Mouse (Mus musculus) layer of hippocampus, adult 18-20 months (tissue): ENCODE data around the gene Lysmd3. TPM values are rescaled to one million over a fixed set of nuclear protein-coding genes. Genes with fewer than 3 reads are reported as not detected.

Experiments
- DNase-seq, 2 experiments: peaks; one replicate each; pipeline ENCODE4 v3.0.0; 2022; ENCODE audit warnings: low spot score in 2 of 2
- total RNA-seq, 2 experiments: library from RNA; stranded (reverse); gene quantifications; 2 replicates each; pipeline ENCODE4 v1.2.3; 2021

The Lysmd3 gene
- total RNA-seq, 2 experiments from 2014 or later: 7.5 to 11.6 TPM

DNA sequence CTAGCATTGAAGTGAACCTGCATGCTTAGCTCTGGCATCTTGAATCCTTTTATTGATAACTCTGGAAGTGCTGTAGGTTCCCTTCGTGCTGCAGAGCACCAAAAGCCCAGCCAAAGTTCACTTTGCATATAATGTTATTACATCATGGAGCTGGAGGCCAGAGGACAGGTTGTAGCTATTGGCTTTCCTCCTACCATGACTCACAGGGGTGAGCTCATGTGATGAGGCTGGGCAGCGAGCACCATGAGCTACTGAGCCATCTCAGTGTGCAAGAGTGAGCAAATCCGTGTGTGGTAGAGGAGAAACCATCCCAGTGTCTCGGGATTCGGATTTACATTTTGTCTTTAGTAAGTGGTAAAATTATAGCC, 6.9 kb downstream of the Lysmd3 start:
- no peak for DNase-seq

DNA sequence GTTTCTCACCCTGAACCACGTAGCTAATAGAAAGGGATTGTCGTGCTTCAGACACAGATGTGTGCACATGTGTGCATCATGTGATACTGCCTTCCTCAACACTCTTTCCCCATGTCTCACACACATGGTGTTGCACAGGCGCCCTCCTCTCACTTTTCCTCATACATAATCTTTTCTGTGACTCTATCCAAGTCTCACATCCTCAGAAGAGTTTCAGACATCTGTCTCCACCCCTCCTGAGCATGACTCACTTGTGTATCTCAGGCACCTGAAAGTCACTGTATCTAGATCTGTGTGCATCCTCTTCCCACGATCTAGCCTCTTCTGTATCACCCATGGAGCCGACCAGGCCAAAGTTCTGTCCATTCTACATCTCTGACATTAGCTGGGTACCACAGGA, 10.2 kb downstream of the Lysmd3 start:
- no peak for DNase-seq

DNA sequence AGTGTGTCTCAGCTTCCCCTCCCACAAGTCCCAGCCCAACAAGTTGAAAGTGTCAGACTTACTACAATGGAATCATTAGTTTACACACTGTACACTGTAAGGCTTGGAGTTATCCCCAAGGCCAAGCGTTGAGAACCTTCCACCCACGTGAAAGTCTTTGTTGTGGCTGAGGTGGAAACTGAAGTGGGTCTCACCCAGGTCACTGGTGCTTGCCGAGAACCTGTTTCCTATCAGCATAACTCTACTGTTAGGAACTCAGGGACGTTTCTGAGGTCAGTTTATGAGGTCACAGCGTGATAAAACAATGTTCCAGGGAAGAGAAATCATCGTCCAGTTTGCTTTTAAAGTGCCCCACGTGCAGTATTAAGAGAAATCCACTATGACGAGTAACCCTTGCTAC, 17.9 kb downstream of the Lysmd3 start:
- DNase-seq: no peak

DNA sequence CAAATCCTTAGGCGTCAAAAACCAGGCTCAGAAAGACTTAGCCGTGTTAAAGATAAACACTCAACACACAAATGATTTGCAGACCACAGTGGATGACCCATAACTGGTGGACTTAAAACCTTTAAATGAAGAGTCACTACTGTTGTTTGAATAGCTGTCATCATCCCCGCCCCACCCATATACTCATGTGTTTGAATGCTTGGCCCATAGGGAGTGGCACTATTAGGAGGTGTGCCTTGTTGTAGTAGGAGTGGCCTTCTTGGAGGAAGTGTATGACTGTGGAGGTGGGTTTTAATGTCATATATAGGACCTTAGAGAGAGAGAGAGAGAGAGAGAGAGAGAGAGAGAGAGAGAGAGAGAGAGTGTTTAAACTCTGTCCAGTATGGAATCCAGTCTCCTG, 25.6 kb downstream of the Lysmd3 start:
- no peak for DNase-seq

DNA sequence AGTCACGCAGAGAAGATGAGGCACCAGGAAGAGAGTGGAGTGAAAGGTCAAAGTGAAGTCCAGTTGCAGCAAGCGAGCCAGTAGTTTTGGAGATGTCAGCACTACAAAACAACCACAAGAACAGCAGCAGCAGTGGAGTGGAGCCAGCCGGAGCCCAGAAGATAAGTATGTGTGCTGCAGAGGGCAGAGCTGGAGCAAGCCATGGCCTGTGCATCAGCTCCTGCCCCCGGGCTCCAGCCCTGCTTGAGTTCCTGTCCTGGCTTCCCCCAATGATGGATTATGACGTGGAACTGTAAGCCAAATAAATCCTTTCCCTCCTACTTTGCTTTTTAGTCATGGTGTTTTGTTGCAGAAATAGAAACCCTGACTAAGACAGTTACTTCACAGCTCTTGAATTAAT, 26.8 kb downstream of the Lysmd3 start:
- no peak for DNase-seq

DNA sequence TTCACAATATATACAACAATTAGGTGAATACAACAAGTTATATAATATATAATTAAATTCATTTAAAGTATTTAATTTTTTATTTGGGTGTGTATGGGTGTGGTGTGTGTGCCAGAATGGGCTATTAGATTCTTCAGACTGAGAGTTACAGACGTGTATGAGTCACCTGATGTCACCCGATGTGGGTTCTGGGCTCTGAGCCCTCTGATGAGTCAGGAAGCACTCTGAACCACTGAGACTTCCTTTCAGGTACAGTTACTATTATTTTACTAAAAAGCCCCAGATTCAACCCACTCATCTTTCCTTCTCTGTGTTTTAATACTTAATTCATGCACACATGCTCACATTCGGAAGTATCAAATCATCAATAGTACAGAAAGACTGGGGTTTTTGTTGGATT, 27.4 kb downstream of the Lysmd3 start:
- no peak for DNase-seq

DNA sequence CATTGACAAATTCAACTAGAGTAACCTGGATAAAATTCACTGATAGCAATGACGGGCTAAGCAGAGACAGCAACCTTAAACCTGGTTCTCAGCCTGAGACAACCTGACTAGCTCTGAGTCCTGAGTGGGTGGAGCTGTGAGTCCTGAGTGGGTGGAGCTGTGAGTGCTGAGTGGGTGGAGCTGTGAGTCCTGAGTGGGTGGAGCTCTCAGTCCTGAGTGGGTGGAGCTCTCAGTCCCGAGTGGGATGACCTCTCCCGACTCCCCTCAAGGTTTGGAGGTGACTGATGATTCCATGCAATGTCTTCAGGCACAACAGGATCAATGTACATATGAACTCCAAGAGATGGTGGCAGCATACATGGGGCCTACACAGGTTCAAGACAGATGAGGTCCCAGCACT, 32.1 kb downstream of the Lysmd3 start:
- no peak for DNase-seq

DNA sequence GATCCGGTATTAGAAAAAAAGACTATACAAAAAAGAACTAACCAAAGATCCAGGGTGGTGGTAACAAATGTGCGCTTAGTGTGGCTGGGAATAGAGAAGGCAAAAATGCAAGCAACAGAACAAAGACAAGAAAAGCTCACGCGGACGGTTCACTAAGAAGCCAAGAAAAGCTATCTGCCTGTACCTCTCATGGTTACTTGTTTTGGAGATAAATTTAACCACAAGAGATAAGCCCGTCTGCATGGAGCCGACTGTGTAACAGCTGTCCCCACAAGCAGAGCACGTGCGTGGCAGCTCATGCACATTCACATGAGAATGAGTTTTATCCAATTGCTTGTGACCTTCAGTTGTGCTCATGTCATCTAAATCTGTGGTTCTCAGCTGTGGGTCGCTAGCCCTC, 33.0 kb downstream of the Lysmd3 start:
- DNase-seq: no peak

DNA sequence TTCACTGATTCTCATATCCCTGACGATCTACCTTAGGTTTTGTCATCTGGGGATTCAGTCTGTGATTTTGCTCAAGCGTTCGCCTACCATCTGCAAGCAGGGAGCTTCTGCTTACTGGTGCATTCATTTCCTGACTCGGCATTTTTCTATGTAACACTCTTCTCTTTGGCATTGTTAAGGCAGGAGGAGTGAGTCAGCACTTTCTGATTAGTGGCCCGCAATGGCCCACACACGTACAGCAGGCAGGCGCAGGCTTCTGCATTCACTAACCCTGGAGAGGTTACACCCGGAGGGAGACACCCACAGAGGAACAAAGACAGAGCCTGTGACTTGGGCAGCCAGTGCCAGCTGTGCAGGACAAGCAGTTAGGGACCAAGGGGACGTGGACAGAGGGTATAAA, 34.1 kb downstream of the Lysmd3 start:
- peak; percentile 13 to 59 for DNase-seq

DNA sequence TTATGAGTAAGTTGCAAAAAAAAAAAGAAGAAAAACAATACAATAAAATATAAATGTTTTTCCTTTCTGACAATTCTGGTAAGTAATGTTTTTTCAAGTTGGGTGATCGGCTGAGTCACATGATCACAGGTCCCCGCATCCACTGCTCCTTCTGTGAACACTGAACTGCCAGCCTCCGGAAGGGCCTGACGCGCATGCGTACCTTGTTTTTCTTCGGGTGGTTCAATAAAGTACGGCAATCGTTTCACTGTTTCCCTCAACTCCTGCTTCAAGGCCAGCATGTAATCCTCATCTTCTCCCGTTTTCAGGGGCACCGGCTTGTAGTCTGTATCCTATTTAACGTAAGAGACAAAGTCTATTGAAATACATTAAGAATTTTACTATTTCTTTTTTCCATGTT, 37.0 kb downstream of the Lysmd3 start:
- no peak for DNase-seq

DNA sequence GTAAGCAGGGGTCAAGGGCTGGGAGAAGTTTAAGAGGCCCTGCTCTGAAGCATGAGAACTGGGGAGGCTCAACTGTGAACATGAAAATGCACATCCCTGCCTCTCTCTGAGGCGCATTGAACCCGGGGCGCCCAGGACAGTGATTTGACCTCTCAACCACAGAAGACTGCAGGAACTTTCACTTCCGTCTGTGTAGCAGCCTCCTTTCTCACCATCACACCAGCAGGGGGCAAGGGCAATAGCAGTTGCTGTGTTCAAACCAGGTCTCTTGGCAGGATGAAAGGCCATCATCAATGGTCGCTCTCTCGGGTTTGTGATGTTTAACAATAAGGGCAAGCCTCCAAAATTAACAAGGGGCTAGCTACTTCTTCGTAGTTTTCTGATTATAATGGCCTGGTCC, 45.7 kb downstream of the Lysmd3 start:
- DNase-seq: no peak

DNA sequence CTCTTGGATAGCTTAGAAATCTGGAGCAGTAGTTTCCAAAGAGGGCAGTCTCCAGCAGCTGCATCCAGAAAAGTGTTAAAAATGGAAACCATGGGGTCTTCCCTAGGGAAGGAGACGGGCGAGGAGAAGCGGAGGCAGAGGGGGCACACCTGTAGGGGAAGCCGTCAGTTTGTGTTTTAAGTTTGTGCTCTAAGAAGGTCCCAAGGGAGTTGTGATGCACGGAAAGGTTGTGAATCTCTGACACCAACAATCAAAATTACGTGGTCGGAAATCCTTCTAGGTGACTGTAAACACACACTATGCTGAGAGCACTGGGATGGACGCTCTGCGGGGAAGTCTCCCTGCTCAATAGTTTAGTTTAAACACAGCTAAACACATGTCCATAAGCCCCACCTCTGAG, 46.2 kb downstream of the Lysmd3 start:
- no peak for DNase-seq

DNA sequence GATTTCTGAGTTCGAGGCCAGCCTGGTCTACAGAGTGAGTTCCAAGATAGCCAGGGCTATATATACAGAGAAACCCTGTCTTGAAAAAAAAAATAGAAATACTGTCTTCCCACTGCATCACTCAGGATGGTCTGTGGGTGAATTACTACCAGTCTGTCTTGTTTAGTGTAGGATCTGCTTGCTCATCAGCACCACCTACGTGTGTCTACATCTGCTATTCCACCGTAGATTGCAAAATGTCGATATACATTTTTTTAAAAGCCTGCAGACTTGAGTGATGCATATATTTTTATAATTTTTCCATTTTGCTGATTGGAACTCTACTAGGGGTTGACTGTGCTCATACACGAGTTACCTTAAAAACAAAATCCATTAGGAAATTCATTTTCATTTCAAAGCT, 48.8 kb downstream of the Lysmd3 start:
- DNase-seq: peak in 1 of 2 experiments; percentile 44

DNA sequence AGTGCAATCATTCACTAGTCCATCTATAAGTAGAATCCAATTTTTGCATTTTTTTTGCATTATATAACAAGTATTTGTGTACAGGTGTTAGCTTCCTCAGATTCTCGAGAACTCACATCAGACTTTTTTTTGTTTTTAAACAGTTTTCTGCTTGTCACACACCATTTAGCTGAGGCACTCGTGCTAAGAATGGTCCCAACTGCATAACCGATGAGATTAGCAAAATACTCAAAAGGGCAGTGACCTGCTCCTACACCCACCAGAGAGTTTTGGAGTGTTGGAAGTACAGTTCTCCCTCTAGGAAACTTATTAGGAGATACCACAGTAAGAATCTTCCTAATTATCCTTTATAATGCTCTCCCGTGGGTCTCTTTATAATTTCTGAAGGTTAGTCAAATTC, 52.3 kb downstream of the Lysmd3 start:
- DNase-seq: no peak

DNA sequence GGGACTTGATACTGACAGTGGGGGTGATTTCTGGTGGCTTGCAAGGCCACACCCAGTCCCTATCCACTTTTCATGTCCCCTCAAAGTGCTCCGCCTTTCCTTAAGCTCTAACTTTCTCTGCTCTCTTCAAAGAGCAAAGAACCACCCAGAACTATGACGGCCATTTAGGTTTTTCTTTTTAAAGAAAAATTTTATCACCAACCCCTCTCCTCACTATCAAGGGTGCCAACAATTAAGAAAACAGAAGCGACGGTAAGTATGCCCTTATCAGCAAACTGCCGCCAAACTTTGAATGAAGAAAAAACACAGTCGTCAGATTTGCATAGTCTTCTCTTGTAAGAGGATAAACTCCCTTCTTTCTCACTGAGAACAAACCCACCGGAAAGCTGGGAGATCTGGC, 52.8 kb downstream of the Lysmd3 start:
- no peak for DNase-seq

DNA sequence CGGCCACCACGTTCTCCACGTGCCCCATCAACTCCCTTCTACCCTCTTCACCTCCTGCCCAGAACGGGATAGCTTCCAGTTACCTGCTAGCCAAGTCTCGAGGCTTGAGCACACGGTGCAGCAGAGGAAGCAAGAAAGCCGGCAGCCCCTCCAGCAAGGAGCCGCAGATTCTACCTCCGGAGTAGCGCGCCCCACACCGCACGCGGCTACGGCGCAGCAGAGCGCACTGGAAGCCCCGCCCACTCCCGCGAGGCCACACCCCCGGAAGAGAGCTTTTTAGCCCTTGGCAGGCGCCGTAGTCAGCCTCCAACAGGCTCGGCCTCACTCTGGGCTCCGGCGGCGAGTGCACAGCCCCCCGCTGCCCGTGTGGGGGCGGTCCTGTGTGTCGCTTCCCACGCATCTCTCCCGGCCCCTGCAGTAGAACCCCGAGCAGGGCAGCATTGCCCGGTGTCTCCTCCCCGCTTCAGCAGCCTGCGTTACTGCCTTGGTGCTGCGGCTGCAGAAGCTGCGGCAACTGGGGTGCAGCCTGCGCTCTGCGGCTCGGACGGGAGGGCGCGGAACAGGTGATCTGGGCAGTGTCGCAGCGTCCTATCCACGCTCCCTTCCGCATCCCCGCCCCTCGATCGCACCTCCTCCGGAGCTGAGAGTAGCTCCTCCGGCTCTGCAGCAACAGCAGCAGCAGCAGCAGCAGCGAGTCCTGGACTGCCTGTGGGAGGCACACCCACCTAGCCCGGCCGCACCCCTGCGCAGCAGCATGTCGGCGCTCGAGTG, 53.5 kb downstream of the Lysmd3 start, which contains the start of the genes Polr3g and Mblac2:
Polr3g (minus strand) TSS at position 239 of the 771 bp plus-strand sequence.
Mblac2 (plus strand) TSS at position 567 of the 771 bp plus-strand sequence.
- DNase-seq: peak; percentile 93 to 97

DNA sequence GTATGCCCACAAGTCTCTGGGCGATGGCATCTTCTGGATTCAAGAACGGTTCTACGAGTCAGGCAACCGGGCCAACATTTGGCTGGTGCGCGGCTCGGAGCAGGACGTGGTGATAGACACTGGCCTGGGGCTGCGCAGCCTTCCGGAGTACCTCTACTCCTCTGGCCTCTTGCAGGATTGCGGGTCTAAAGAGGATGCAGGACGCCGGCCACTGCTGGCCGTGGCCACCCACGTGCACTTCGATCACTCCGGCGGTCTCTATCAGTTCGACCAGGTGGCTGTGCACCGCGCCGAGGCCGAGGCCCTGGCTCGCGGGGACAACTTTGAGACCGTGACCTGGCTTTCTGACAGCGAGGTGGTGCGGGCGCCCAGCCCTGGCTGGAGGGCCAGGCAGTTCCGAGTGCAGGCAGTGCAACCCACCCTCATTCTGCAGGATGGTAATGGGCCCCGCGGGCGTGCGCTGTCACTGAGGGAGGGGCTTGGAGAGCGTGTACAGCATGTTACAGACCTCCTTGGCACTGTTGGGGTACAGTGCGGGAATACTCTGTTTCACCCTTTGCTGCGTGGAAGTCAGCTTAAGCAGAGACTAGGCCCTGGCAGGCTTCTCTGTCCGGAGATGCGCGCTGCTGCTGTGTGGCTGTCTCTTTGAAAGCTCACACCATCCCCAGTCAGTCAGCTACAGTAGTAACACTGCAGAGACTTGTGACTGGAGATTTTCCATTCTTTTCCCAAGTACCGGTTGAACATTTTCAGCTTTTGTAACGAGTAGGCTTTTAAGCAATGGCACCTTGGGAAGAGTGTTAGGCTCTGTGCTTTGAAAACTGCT, 54.3 kb downstream of the Lysmd3 start:
- DNase-seq: peak; percentile 27 to 47

DNA sequence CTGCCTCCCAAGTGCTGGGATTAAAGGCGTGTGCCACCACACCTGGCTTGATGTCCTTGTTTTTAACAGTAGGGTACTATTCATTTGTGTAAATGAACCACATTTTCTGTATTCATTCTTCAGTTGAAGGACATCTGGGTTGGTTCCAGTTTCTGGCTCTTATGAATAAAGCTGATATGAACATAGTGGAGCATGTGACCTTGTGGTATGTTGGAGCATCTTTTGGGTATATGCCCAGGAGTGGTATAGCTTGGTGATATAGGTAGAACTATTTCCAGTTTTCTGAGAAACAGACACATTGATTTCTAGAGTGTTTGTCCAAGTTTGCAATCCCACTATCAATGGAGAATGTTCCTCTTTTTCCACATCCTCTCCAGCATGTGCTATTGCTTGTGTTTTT, 56.4 kb downstream of the Lysmd3 start:
- DNase-seq: no peak
